Mouse (Mus musculus): ENCODE measurements around the gene Olfr675.
"Not testable (repeated sequence)": the region's sequence is repeated elsewhere in the genome, so short reads cannot be mapped to it uniquely, and the experiment has no call there.

Olfr675 gene

DNA sequence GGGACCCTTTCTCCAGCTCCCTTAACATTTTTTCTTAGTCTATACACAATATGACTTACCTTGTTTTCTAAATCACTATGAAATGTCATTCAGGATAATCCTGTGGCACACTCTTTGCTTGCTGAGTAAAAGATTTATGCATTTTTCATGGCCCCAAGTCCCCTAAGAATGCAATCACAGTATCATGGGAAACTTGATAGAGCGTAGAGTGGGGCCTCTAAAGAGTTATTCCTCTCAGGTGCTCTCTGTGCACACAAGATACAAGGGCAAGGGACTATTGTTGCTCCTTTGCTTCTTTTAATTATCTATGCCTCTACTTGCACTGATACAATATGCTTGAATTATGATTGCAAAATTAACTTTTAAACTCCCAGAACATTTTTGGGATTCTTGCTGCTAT, at the start of gene Olfr675:
TSS of gene Olfr675 (minus strand) at position 101 of the 400 bp plus-strand sequence.
- no peak for DNase-seq (ENCODE audit: low read depth, low spot score)

GRCm38 (mm10) chr7:105064175-105064574, 35.9 kb upstream of the Olfr675 start, which contains the start of gene Olfr678:
TSS of gene Olfr678 (plus strand) at chr7:105064475.
- no peak for DNase-seq (ENCODE audit: low read depth, low spot score)

GRCm38 (mm10) chr7:105058951-105059350, 30.7 kb upstream of the Olfr675 start:
- DNase-seq (ENCODE audit: low read depth, low spot score): no peak

- DNase-seq (ENCODE audit: low read depth, low spot score): not testable (repeated sequence)
Measured at GRCm38 (mm10) chr7:105033836-105034235, 5.6 kb upstream of the Olfr675 start.

- no peak for DNase-seq (ENCODE audit: low read depth, low spot score)
Measured at GRCm38 (mm10) chr7:105032398-105032797, 4.1 kb upstream of the Olfr675 start, which contains the start of gene Olfr676. TSS of gene Olfr676 (plus strand) at chr7:105032698.

DNA sequence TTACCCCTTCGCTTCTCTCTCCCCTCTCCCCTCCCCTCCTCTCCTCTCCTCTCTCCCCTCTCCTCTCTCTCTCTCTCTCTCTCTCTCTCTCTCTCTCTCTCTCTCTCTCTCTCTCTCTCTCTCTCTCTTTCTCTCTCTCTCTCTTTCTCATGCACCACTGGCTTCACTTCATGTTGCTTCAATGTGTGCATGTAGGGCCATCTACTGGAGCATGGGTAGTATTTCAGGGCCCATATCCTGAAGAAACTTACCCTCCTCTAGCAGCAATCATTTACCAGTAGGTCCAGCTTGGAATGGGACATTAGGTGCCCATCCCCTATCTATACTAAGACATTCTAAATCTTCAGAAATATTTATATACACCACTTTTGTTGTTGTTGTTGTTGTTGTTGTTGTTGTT, 5.7 kb downstream of the Olfr675 start:
- no peak for DNase-seq (ENCODE audit: low read depth, low spot score)

DNA sequence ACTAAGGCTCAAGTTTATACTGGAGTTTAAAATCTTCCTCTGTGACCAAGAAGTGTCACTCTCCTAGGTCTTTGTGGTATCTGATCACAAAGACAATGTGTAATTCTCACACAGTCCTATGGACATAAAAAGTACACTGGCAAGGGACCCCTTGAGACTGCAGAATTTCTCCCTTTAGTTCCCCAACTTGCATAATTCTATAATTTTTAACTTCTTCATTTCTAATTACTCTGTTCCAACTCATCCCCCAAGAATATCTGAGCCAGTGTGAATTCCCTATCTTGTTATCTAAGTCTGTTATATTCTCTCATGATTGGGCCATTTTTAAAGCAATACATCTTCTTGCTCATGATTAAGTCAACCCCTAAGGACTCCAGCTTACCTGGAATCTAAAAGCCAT, 26.3 kb downstream of the Olfr675 start, which contains the start of gene Olfr672:
TSS of gene Olfr672 (minus strand) at position 101 of the 400 bp plus-strand sequence.
- DNase-seq (ENCODE audit: low read depth, low spot score): no peak

GRCm38 (mm10) chr7:104979026-104979425, 49.2 kb downstream of the Olfr675 start, which contains the start of gene Olfr671:
TSS of gene Olfr671 (minus strand) at chr7:104979126.
- DNase-seq (ENCODE audit: low read depth, low spot score): no peak

- DNase-seq (ENCODE audit: low read depth, low spot score): not testable (repeated sequence)
Measured at GRCm38 (mm10) chr7:104972507-104972906, 55.8 kb downstream of the Olfr675 start.

Measured in A20 (cell line).